Mouse (Mus musculus): ENCODE measurements around the gene Ptprg. TPM values are rescaled to one million over a fixed set of nuclear protein-coding genes. Genes with fewer than 3 reads are reported as not detected.
A peak's percentile ranks its signal among the peaks of the same experiment; 100 is the strongest.

The Ptprg gene
- total and polyA plus RNA-seq, 3 experiments = 25.1 to 57.1 (median 54.0) TPM

DNA sequence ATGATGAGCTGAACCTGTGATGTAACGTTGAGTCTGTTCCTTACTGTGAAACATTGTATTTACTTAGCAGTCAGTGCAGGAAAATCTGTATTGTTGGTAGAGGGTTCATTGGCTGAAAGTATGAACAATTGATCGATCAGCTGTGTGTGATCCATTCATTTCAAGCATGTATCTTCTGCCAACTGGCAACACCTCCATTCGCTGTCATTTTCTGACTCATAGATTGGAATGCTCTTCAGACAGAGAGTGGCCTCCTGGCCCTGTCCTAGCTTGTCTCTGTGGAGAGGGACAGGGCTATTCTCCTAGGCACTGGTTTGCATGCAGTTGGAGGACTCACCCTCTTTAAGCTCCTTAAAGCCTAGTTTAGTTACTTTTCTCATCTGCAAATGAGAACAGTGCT, 62.4 kb downstream of the Ptprg start:
- no peak for TF ChIP-seq POLR2A (IDR thresholded peaks at IDR 0.05; ENCODE audit: insufficient read depth, low read depth, low read length)
- H3K27me3 ChIP-seq (ENCODE audit: control insufficient read depth, insufficient read depth, low read length) = no peaks in the 10 kb centered on the region
- H3K36me3 ChIP-seq (ENCODE audit: control insufficient read depth, insufficient read depth, low read length) = no peaks in the 10 kb centered on the region
- 70% methylated on average over 3 of the region's 3 CpGs for WGBS
- H3K27ac ChIP-seq = no peak overlapping the region
- DNase-seq = no peak
- H3K79me2 ChIP-seq (replicated peaks; ENCODE audit: control insufficient read depth, insufficient read depth, low read length) = peaks cover 5% of the 10 kb centered on the region
- intact Hi-C loops (cut with DNase I) = no loop called here
- no peak overlapping the region for H3K9ac ChIP-seq (ENCODE audit: low read depth, low read length)
- H3K4me3 ChIP-seq = no peak overlapping the region
- H3K4me1 ChIP-seq (ENCODE audit: control insufficient read depth, insufficient read depth, low read length) = peaks cover 19% of the 10 kb centered on the region

DNA sequence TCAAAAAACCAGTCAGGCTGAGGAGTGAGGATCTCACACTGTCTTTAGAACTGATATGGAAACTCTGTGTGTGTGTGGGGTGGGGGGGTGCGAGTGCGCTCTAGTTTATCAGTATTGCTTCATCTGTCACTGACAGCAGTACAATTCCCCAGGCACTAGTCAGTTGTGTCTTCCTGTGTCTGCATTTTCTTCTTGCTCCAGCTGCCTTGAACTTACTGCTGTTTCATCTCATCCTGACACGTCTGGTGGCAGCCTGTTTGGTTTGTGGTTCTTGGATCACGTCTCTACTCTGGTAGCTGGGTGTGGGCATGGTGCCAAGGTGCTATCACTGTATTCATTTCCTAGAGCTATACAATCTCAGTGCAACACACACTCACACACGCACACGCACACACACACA, 64.0 kb downstream of the Ptprg start:
- no peak overlapping the region for H3K27ac ChIP-seq

DNA sequence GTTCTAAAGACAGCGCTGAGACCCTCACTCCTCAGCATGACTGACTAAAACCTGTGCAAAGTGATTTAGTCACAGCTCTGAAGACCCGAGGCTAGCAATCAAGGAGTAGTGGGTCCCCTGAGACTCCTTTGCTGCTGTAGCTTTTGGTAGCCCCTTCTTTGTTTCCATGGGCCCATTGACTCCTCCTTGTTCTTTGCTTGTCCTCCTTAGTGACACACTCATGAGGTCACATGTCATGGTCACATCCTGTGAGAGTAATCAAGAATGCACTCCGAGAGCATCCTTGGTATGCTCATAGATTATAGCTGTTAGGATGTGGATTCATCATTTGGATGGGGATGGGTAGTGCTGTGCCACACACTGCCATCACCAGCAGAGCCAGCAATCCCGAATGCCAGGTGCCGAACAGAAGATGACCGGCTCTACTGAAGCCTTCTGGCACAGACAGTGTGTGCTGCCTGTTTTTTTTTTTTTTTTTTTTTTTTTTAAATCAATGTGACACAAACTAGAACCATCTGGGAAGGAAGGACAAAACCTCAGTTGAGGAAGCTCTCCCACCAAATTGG, 64.9 kb downstream of the Ptprg start:
- intact Hi-C loops (cut with DNase I) = no loop called here
- TF ChIP-seq CTCF (IDR thresholded peaks at IDR 0.05) (no peak), POLR2A (IDR thresholded peaks at IDR 0.05; ENCODE audit: insufficient read depth, low read depth, low read length) (no peak), EP300 (IDR thresholded peaks at IDR 0.05; ENCODE audit: insufficient read depth, low read depth, low read length) (no peak)
- DNase-seq = no peak

More for the DNA sequence above, 64.0 kb downstream of the Ptprg start:
- peak; percentile 21 to 41 for DNase-seq
- Histone ChIP-seq H3K9ac (ENCODE audit: low read depth, low read length) (no peak overlapping the region), H3K79me2 (replicated peaks; ENCODE audit: control insufficient read depth, insufficient read depth, low read length) (peaks cover 7% of the 10 kb centered on the region), H3K4me3 (no peak overlapping the region), H3K4me1 (ENCODE audit: control insufficient read depth, insufficient read depth, low read length) (peaks cover 21% of the 10 kb centered on the region), H3K36me3 (ENCODE audit: control insufficient read depth, insufficient read depth, low read length) (no peaks in the 10 kb centered on the region), H3K27me3 (ENCODE audit: control insufficient read depth, insufficient read depth, low read length) (no peaks in the 10 kb centered on the region)
- intact Hi-C loops (cut with DNase I) = no loop called here
- WGBS = 32% methylated on average over 6 of the region's 6 CpGs
- no peak for TF ChIP-seq EP300 (IDR thresholded peaks at IDR 0.05; ENCODE audit: insufficient read depth, low read depth, low read length)
- TF ChIP-seq CTCF (IDR thresholded peaks at IDR 0.05) = no peak

DNA sequence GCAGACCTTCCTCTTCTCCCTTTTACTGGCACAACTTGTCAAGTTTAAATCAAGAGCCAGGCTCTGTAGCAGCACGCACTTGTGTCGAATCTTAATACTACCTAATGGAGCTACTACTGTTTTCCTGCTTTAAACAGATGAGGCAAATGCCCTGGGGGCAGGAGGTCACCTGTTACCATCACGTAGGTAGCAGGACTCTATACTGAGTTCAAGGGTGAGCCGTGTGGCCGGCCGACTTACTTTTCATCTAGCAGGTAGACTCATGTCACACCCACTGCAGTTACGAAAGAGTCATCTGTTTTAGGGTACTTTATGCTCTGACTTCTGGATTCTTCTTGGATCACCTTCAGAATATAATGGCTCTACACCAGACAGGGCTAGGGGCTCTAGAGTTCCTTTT, 66.3 kb downstream of the Ptprg start:
- no peak for TF ChIP-seq EP300 (IDR thresholded peaks at IDR 0.05; ENCODE audit: insufficient read depth, low read depth, low read length)
- no peak for TF ChIP-seq CTCF (IDR thresholded peaks at IDR 0.05)
- no peak for TF ChIP-seq POLR2A (IDR thresholded peaks at IDR 0.05; ENCODE audit: insufficient read depth, low read depth, low read length)
- Histone ChIP-seq H3K27me3 (ENCODE audit: control insufficient read depth, insufficient read depth, low read length) (no peaks in the 10 kb centered on the region), H3K36me3 (ENCODE audit: control insufficient read depth, insufficient read depth, low read length) (no peaks in the 10 kb centered on the region), H3K4me3 (no peak overlapping the region), H3K79me2 (replicated peaks; ENCODE audit: control insufficient read depth, insufficient read depth, low read length) (peaks cover 7% of the 10 kb centered on the region), H3K4me1 (ENCODE audit: control insufficient read depth, insufficient read depth, low read length) (peaks cover 23% of the 10 kb centered on the region), H3K9ac (ENCODE audit: low read depth, low read length) (no peak overlapping the region), H3K27ac (no peak overlapping the region)
- WGBS = 95% methylated on average over 7 of the region's 7 CpGs
- intact Hi-C loops (cut with DNase I) = no loop called here
- no peak for DNase-seq

More for the DNA sequence above, 64.9 kb downstream of the Ptprg start:
- peaks cover 7% of the 10 kb centered on the region for H3K79me2 ChIP-seq (replicated peaks; ENCODE audit: control insufficient read depth, insufficient read depth, low read length)
- peaks cover 21% of the 10 kb centered on the region for H3K4me1 ChIP-seq (ENCODE audit: control insufficient read depth, insufficient read depth, low read length)
- H3K36me3 ChIP-seq (ENCODE audit: control insufficient read depth, insufficient read depth, low read length) = no peaks in the 10 kb centered on the region
- 63% methylated on average over 6 of the region's 6 CpGs for WGBS
- no peaks in the 10 kb centered on the region for H3K27me3 ChIP-seq (ENCODE audit: control insufficient read depth, insufficient read depth, low read length)
- H3K9ac ChIP-seq (ENCODE audit: low read depth, low read length) = no peak overlapping the region
- H3K27ac ChIP-seq = no peak overlapping the region
- no peak overlapping the region for H3K4me3 ChIP-seq

DNA sequence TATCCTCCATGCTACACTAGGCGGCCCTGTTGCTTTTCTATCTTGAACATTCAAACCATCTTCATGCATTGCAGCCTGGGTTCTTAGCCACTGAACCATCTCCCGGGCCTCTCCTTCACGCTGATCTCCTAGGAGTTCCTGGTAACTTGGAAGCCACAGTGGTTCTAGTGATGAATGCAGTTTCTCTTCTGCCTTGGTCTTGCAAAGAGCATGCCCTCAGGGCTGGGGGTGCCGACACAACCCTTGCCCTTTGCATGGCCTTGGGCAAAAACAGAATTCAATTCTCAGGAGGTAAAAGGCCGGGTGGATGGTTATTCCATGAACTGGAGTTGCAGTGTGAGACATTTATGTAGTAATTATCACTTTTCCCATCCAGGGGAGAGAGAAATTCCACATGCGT, 67.0 kb downstream of the Ptprg start:
- peaks cover 26% of the 10 kb centered on the region for H3K4me1 ChIP-seq (ENCODE audit: control insufficient read depth, insufficient read depth, low read length)
- no peak for TF ChIP-seq CTCF (IDR thresholded peaks at IDR 0.05)
- TF ChIP-seq POLR2A (IDR thresholded peaks at IDR 0.05; ENCODE audit: insufficient read depth, low read depth, low read length) = no peak
- TF ChIP-seq EP300 (IDR thresholded peaks at IDR 0.05; ENCODE audit: insufficient read depth, low read depth, low read length) = no peak
- H3K4me3 ChIP-seq = no peak overlapping the region
- no peaks in the 10 kb centered on the region for H3K27me3 ChIP-seq (ENCODE audit: control insufficient read depth, insufficient read depth, low read length)
- intact Hi-C loops (cut with DNase I) = no loop called here
- peaks cover 10% of the 10 kb centered on the region for H3K79me2 ChIP-seq (replicated peaks; ENCODE audit: control insufficient read depth, insufficient read depth, low read length)
- no peaks in the 10 kb centered on the region for H3K36me3 ChIP-seq (ENCODE audit: control insufficient read depth, insufficient read depth, low read length)
- H3K9ac ChIP-seq (ENCODE audit: low read depth, low read length) = no peak overlapping the region
- DNase-seq = no peak
- WGBS = 82% methylated on average over 6 of the region's 6 CpGs
- no peak overlapping the region for H3K27ac ChIP-seq

DNA sequence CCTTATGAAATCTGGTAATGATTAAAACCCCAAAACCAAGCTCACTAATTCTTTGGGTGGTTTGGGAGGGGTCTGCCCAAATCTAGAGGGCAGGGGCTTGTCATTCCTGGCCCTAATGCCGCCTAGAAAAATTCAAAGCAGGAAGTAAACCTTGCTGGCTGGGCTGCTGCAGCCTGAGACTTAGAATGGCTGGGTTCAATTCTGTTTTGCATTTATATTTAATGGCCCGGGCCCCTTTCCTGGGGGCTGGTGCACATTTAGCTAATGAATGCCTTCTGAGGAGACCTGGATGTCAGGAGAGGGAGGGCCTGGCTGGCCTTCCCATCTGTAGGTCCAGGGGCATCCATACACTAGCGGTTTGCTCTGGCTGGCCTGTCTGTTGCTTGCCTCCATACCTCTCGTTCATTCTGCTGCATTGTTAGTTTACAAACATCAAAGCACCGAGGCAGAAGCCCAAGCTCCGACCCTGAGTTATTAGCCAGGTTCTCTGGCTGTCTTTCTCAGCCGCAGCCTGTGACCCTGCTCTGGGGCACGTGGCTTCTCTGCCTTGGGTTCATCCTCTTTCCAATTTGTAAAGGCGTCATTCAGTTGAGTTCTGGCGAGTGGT, 67.7 kb downstream of the Ptprg start:
- TF ChIP-seq EP300 (IDR thresholded peaks at IDR 0.05; ENCODE audit: insufficient read depth, low read depth, low read length) = no peak
- TF ChIP-seq POLR2A (IDR thresholded peaks at IDR 0.05; ENCODE audit: insufficient read depth, low read depth, low read length) = no peak
- no peak for TF ChIP-seq CTCF (IDR thresholded peaks at IDR 0.05)
- no peak overlapping the region for H3K9ac ChIP-seq (ENCODE audit: low read depth, low read length)
- DNase-seq = no peak
- no peak overlapping the region for H3K27ac ChIP-seq
- no peaks in the 10 kb centered on the region for H3K36me3 ChIP-seq (ENCODE audit: control insufficient read depth, insufficient read depth, low read length)
- intact Hi-C loops (cut with DNase I) = no loop called here
- WGBS = 68% methylated on average over 10 of the region's 10 CpGs
- H3K79me2 ChIP-seq (replicated peaks; ENCODE audit: control insufficient read depth, insufficient read depth, low read length) = peaks cover 10% of the 10 kb centered on the region
- H3K4me1 ChIP-seq (ENCODE audit: control insufficient read depth, insufficient read depth, low read length) = peaks cover 23% of the 10 kb centered on the region
- H3K4me3 ChIP-seq = no peak overlapping the region
- no peaks in the 10 kb centered on the region for H3K27me3 ChIP-seq (ENCODE audit: control insufficient read depth, insufficient read depth, low read length)
